Mouse (Mus musculus) CH12.LX (cell line): ENCODE data around the gene Ntrk3. TPM values are rescaled to one million over a fixed set of nuclear protein-coding genes. Genes with fewer than 3 reads are reported as not detected.

Experiments
- DNase-seq: peaks from one replicate; pipeline ENCODE4 v3.0.0-alpha.2; 2013; ENCODE audit errors: extremely low read depth
- H3K27ac ChIP-seq: 2 replicates; pipeline ENCODE4 v1.5.1; 2012; ENCODE audit warnings: low read depth, mild to moderate bottlenecking, control low read depth, moderate library complexity; ENCODE audit not compliant: insufficient read depth
- H3K27me3 ChIP-seq: replicated peaks from 2 replicates; pipeline ENCODE3; 2012; ENCODE audit warnings: inconsistent platforms
- H3K36me3 ChIP-seq, 2 experiments: replicated peaks in 1 of 2; 2 replicates each; pipeline versions ENCODE3 to v1.6.1; 2012; ENCODE audit warnings: inconsistent platforms in 1 of 2, low read length in 1 of 2, mild to moderate bottlenecking in 1 of 2, mixed read lengths in 1 of 2, moderate library complexity in 1 of 2; ENCODE audit not compliant: control insufficient read depth in 1 of 2, insufficient read depth in 1 of 2
- H3K4me1 ChIP-seq, 2 experiments: 2 replicates each; pipeline ENCODE4 v1.6.1; 2012; ENCODE audit warnings: inconsistent platforms in 1 of 2, moderate library complexity in 1 of 2; ENCODE audit not compliant: insufficient read depth in 2 of 2, control insufficient read depth in 1 of 2
- H3K4me2 ChIP-seq: 2 replicates; pipeline ENCODE4 v1.6.1; 2012; ENCODE audit warnings: low read depth, mild to moderate bottlenecking, control low read depth; ENCODE audit not compliant: poor library complexity, insufficient read depth, severe bottlenecking
- H3K4me3 ChIP-seq, 3 experiments: fragments of 150-350 bp in 1 of 3; sonication (generic) in 1 of 3; replicated peaks in 1 of 3; 2 replicates each; pipeline versions ENCODE3 to v1.5.1; 2011 to 2012; ENCODE audit warnings: low read depth in 2 of 3, low read length in 2 of 3, mild to moderate bottlenecking in 2 of 3, moderate library complexity in 2 of 3, control low read depth in 1 of 3, improper control_type of control experiment in 1 of 3, inconsistent platforms in 1 of 3, mixed read lengths in 1 of 3; ENCODE audit not compliant: poor library complexity in 1 of 3
- H3K79me2 ChIP-seq: replicated peaks from 2 replicates; pipeline ENCODE4 v1.6.1; 2012; ENCODE audit warnings: mild to moderate bottlenecking, moderate library complexity; ENCODE audit not compliant: control insufficient read depth, poor library complexity, insufficient read depth, severe bottlenecking; ENCODE audit errors: extremely low read depth
- H3K9ac ChIP-seq: 2 replicates; pipeline ENCODE4 v1.6.1; 2012; ENCODE audit warnings: low read depth, mild to moderate bottlenecking, control low read depth, moderate library complexity; ENCODE audit not compliant: insufficient read depth
- H3K9me3 ChIP-seq: replicated peaks from 2 replicates; pipeline ENCODE3; 2012; ENCODE audit warnings: low read length, inconsistent platforms, mixed read lengths
- CHD1 ChIP-seq: IDR thresholded peaks from 2 replicates; pipeline ENCODE4 v1.6.1; 2012; ENCODE audit warnings: low read depth, low read length, improper control_type of control experiment, inconsistent platforms
- CHD2 ChIP-seq: IDR thresholded peaks from 2 replicates; pipeline ENCODE4 v1.6.1; 2011; ENCODE audit warnings: low read length, improper control_type of control experiment
- CTCF ChIP-seq, 2 experiments: IDR thresholded peaks in 1 of 2; conservative IDR thresholded peaks in 1 of 2; 2 replicates each; pipeline ENCODE4 v1.5.1; 2011 to 2012; ENCODE audit warnings: low read depth in 2 of 2, low read length in 2 of 2, improper control_type of control experiment in 1 of 2, inconsistent platforms in 1 of 2, mild to moderate bottlenecking in 1 of 2, moderate library complexity in 1 of 2
- ELF1 ChIP-seq: IDR thresholded peaks from 2 replicates; pipeline ENCODE4 v1.6.1; 2014; ENCODE audit warnings: low read depth, mild to moderate bottlenecking, inconsistent platforms, low read length, improper control_type of control experiment
- ETS1 ChIP-seq: conservative IDR thresholded peaks from 2 replicates; pipeline ENCODE4 v1.6.1; 2012; ENCODE audit warnings: low read depth, mild to moderate bottlenecking, inconsistent platforms, low read length, improper control_type of control experiment, moderate library complexity
- JUN ChIP-seq: IDR thresholded peaks from 2 replicates; pipeline ENCODE4 v1.6.1; 2011; ENCODE audit warnings: low read depth, mild to moderate bottlenecking, low read length, improper control_type of control experiment, moderate library complexity; ENCODE audit not compliant: insufficient read depth
- KAT2A ChIP-seq: IDR thresholded peaks from 2 replicates; pipeline ENCODE4 v1.6.1; 2012; ENCODE audit warnings: low read length, improper control_type of control experiment, inconsistent platforms; ENCODE audit not compliant: insufficient replicate concordance
- MAX ChIP-seq: IDR thresholded peaks from 2 replicates; pipeline ENCODE4 v1.6.1; 2011; ENCODE audit warnings: low read length, improper control_type of control experiment
- NELFE ChIP-seq: IDR thresholded peaks from 2 replicates; pipeline ENCODE4 v1.6.1; 2011; ENCODE audit warnings: low read depth, low read length, improper control_type of control experiment
- PAX5 ChIP-seq: IDR thresholded peaks from 2 replicates; pipeline ENCODE4 v1.6.1; 2012; ENCODE audit warnings: low read length, inconsistent platforms, mixed read lengths
- SMC3 ChIP-seq: IDR thresholded peaks from 2 replicates; pipeline ENCODE4 v1.6.1; 2011; ENCODE audit warnings: low read depth, low read length, improper control_type of control experiment
- TCF12 ChIP-seq: IDR thresholded peaks from 2 replicates; pipeline ENCODE4 v1.6.1; 2014; ENCODE audit warnings: low read depth, mild to moderate bottlenecking, inconsistent platforms, low read length, improper control_type of control experiment
- UBTF ChIP-seq: IDR thresholded peaks from 2 replicates; pipeline ENCODE4 v1.6.1; 2012; ENCODE audit warnings: low read depth, mild to moderate bottlenecking, inconsistent platforms, low read length, improper control_type of control experiment, moderate library complexity
- USF2 ChIP-seq: conservative IDR thresholded peaks from 2 replicates; pipeline ENCODE4 v1.6.1; 2011; ENCODE audit warnings: low read depth, low read length, improper control_type of control experiment
- ZKSCAN1 ChIP-seq: IDR thresholded peaks from 2 replicates; pipeline ENCODE4 v1.6.1; 2012; ENCODE audit warnings: low read depth, inconsistent platforms, low read length, improper control_type of control experiment, borderline replicate concordance
- ZNF384 ChIP-seq: IDR thresholded peaks from 2 replicates; pipeline ENCODE4 v1.6.1; 2012; ENCODE audit warnings: low read depth, low read length, improper control_type of control experiment, inconsistent platforms
- dilution Hi-C: fragments of 300-500 bp; cut with MboI; formaldehyde crosslinking; loops from 2 replicates; pipeline ENCODE4 v1.14.3; 2020; ENCODE audit warnings: low sequenced_read_pairs; ENCODE audit not compliant: extremely low pct_unique_long_range_greater_than_20kb, extremely low pct_ligation_motif_present
- in situ Hi-C: fragments of 300-500 bp; cut with MboI; formaldehyde crosslinking; loops from 3 replicates; pipeline ENCODE4 v1.14.3; 2019; ENCODE audit warnings: low sequenced_read_pairs, low pct_ligation_motif_present, low pct_unique_long_range_greater_than_20kb, mixed read lengths
- polyA plus RNA-seq: library from polyadenylated mRNA; unstranded; fragments of >175 nt; gene quantifications from 2 replicates; pipeline ENCODE4 v1.2.1, GENCODE M21; 2012; ENCODE audit warnings: low read depth; ENCODE audit not compliant: insufficient read length
- total RNA-seq, 2 experiments: library from RNA; depleted of rRNA; stranded (reverse); fragments of 300-350 nt in 1 of 2; fragments of >200 nt in 1 of 2; gene quantifications; 2 replicates each; pipeline ENCODE4 v1.2.3; 2012 to 2014

Gene Ntrk3
- total and polyA plus RNA-seq, 3 experiments, result 0.21 TPM; not detected in 2

- dilution Hi-C loops (no loop called here), in situ Hi-C loops (no loop called here)
- Histone ChIP-seq H3K9ac (no peak overlapping the region), H3K79me2 (no peaks in the 10 kb centered on the region), H3K27ac (no peak overlapping the region), H3K4me3 (no peak overlapping the region), H3K4me1 (no peaks in the 10 kb centered on the region), H3K36me3 (no peaks in the 10 kb centered on the region), H3K9me3 (no peaks in the 10 kb centered on the region), H3K27me3 (peaks cover 98% of the 10 kb centered on the region), H3K4me2 (no peak overlapping the region)
- TF ChIP-seq CTCF (conservative IDR thresholded peaks at IDR 0.05 in 1 of 2, IDR thresholded peaks at IDR 0.05 in 1 of 2; ENCODE audit: low read depth in 2 of 2, low read length in 2 of 2) (no peak), CHD2 (no peak), SMC3 (no peak), JUN (no peak)
- no peak for DNase-seq
Observed at GRCm38 (mm10) chr7:78600886-78601285, 136.9 kb downstream of the Ntrk3 start.

- peaks cover 96% of the 10 kb centered on the region for H3K27me3 ChIP-seq
- no peak overlapping the region for H3K9ac ChIP-seq
- no peak for DNase-seq
- no peaks in the 10 kb centered on the region for H3K79me2 ChIP-seq
- H3K27ac ChIP-seq, result no peak overlapping the region
- in situ Hi-C loops, result no loop called here
- H3K4me2 ChIP-seq, result no peak overlapping the region
- dilution Hi-C loops, result no loop called here
- TF ChIP-seq ZNF384 (no peak), MAX (no peak), USF2 (no peak), ETS1 (no peak), ELF1 (no peak), KAT2A (no peak), UBTF (no peak), CHD1 (no peak)
- H3K4me3 ChIP-seq, result no peak overlapping the region
- H3K36me3 ChIP-seq, result no peaks in the 10 kb centered on the region
- H3K4me1 ChIP-seq, result no peaks in the 10 kb centered on the region
- H3K9me3 ChIP-seq, result no peaks in the 10 kb centered on the region
Observed at GRCm38 (mm10) chr7:78599941-78600677, 137.7 kb downstream of the Ntrk3 start.

- Histone ChIP-seq H3K4me2 (no peak overlapping the region), H3K9ac (no peak overlapping the region), H3K79me2 (no peaks in the 10 kb centered on the region), H3K36me3 (no peaks in the 10 kb centered on the region), H3K27ac (no peak overlapping the region), H3K4me1 (no peaks in the 10 kb centered on the region)
- DNase-seq, result no peak
- dilution Hi-C loops (no loop called here), in situ Hi-C loops (no loop called here)
- no peak for TF ChIP-seq ELF1
- no peak for TF ChIP-seq TCF12
- TF ChIP-seq ZKSCAN1, result no peak
- TF ChIP-seq PAX5, result no peak
- TF ChIP-seq NELFE, result no peak
- TF ChIP-seq, all 38 proteins: peak for 0
- H3K9me3 ChIP-seq, result no peaks in the 10 kb centered on the region
- peaks cover 90% of the 10 kb centered on the region for H3K27me3 ChIP-seq
- H3K4me3 ChIP-seq, result no peak overlapping the region
Observed at GRCm38 (mm10) chr7:78598147-78598546, 139.7 kb downstream of the Ntrk3 start.
